Mouse (Mus musculus) bone marrow macrophage, adult 2 months (primary cell): ENCODE measurements at regions not wholly inside any gene's neighbourhood (a gene's known extent, or its start where the extent isn't known, plus 50 kb on each side); places are given as distances from the start of the nearest gene placed in this dataset.

Experiments
- CTCF ChIP-seq: IDR thresholded peaks from 2 replicates; pipeline ENCODE4 v1.5.1; 2012; ENCODE audit warnings: low read depth, mild to moderate bottlenecking, low read length, moderate library complexity
- POLR2A ChIP-seq: IDR thresholded peaks from 2 replicates; pipeline ENCODE4 v1.6.1; 2012; ENCODE audit warnings: mild to moderate bottlenecking, low read depth, low read length, borderline replicate concordance

GRCm38 (mm10) chr15:59887381-59888130 is 128.9 kb downstream of the 4933412E24Rik start:
- TF ChIP-seq CTCF (no peak), POLR2A (no peak)
